Mouse (Mus musculus) liver, adult 2 months (tissue): Measurements from ENCODE around the gene Tbc1d10c.

Experiments
- CTCF ChIP-seq: fragments of 200-500 bp; IDR thresholded peaks from 2 replicates; pipeline ENCODE4 v1.5.1; 2011; ENCODE audit warnings: low read depth, low read length, control low read depth
- POLR2A ChIP-seq: fragments of 200-500 bp; IDR thresholded peaks from 2 replicates; pipeline ENCODE4 v1.6.1; 2011; ENCODE audit warnings: low read length, control low read depth; ENCODE audit not compliant: insufficient read depth; ENCODE audit errors: extremely low read depth

GRCm38 (mm10) chr19:4137913-4138312 lies 53.2 kb downstream of the Tbc1d10c start:
- TF ChIP-seq CTCF, result no peak
- no peak for TF ChIP-seq POLR2A
